Mouse (Mus musculus) G1E (cell line): ENCODE results near the gene Commd3. TPM values are rescaled to one million over a fixed set of nuclear protein-coding genes. Genes with fewer than 3 reads are reported as not detected.
A peak's percentile ranks its signal among the peaks of the same experiment; 100 is the strongest.

Experiments
- ATAC-seq: 2 replicates; pipeline ENCODE4 v1.8.0; 2016; ENCODE audit warnings: mild to moderate bottlenecking; ENCODE audit not compliant: insufficient number of reproducible peaks, poor library complexity, low FRiP score, severe bottlenecking; ENCODE audit errors: extremely low read depth
- DNase-seq: peaks from one replicate; pipeline ENCODE4 v3.0.0; 2012; ENCODE audit warnings: low spot score
- H3K27me3 ChIP-seq: 2 replicates; pipeline ENCODE4 v1.6.1; 2012; ENCODE audit warnings: mild to moderate bottlenecking, low read length, inconsistent platforms; ENCODE audit not compliant: insufficient read depth
- H3K36me3 ChIP-seq: replicated peaks from 2 replicates; pipeline ENCODE3; 2012; ENCODE audit warnings: mild to moderate bottlenecking, inconsistent platforms
- H3K4me1 ChIP-seq: 2 replicates; pipeline ENCODE4 v1.6.1; 2012; ENCODE audit warnings: low read depth, low read length, inconsistent platforms, mixed read lengths; ENCODE audit not compliant: insufficient read depth
- H3K4me3 ChIP-seq: 2 replicates; pipeline ENCODE4 v1.5.1; 2012; ENCODE audit warnings: low read depth, mild to moderate bottlenecking, inconsistent platforms, low read length, moderate library complexity, mixed read lengths
- H3K9me3 ChIP-seq: replicated peaks from 2 replicates; pipeline ENCODE4 v1.6.1; 2012; ENCODE audit warnings: inconsistent platforms
- CTCF ChIP-seq: IDR thresholded peaks from 2 replicates; pipeline ENCODE4 v1.5.1; 2012; ENCODE audit warnings: low read depth, low read length, inconsistent platforms, mixed read lengths
- GATA1 ChIP-seq: IDR thresholded peaks from 2 replicates; pipeline ENCODE4 v1.6.1; 2012; ENCODE audit warnings: borderline replicate concordance, low read length, inconsistent platforms, mixed read lengths
- GATA2 ChIP-seq: IDR thresholded peaks from 2 replicates; pipeline ENCODE4 v1.6.1; 2012; ENCODE audit warnings: low read depth, low read length, inconsistent platforms, borderline replicate concordance
- POLR2AphosphoS5 ChIP-seq: IDR thresholded peaks from 2 replicates; pipeline ENCODE4 v1.6.1; 2012; ENCODE audit warnings: low read depth, low read length, inconsistent platforms; ENCODE audit not compliant: insufficient replicate concordance
- TAL1 ChIP-seq: conservative IDR thresholded peaks from 2 replicates; pipeline ENCODE4 v1.6.1; 2012; ENCODE audit warnings: low read depth, low read length, inconsistent platforms, mixed read lengths
- polyA plus RNA-seq: library from polyadenylated mRNA; stranded (reverse); fragments of >175 nt; gene quantifications from 2 replicates; pipeline ENCODE4 v1.2.3, GENCODE M21; 2012
- total RNA-seq, 2 experiments: library from RNA; stranded (forward) in 1 of 2; stranded (reverse) in 1 of 2; fragments of 200-1000 nt in 1 of 2; fragments of >200 nt in 1 of 2; fragmentation: Nextera tagmentation in 1 of 2; gene quantifications; 2 replicates each; pipeline ENCODE4 v1.2.3; 2014 to 2017

Commd3 gene
- total and polyA plus RNA-seq, 3 experiments, result 247 to 370 (median 271) TPM

GRCm38 (mm10) chr2:18676457-18676935 is 4.3 kb downstream of the Commd3 start:
- TF ChIP-seq CTCF (no peak), POLR2AphosphoS5 (no peak), GATA1 (no peak), TAL1 (no peak), GATA2 (no peak)
- Histone ChIP-seq H3K36me3 (peaks cover 12% of the 10 kb centered on the region), H3K4me1 (peaks cover 41% of the 10 kb centered on the region), H3K4me3 (peak overlapping the region; percentile 86), H3K9me3 (no peaks in the 10 kb centered on the region), H3K27me3 (no peaks in the 10 kb centered on the region)
- DNase-seq (peak; percentile 84), ATAC-seq (no peak)

- no peaks in the 10 kb centered on the region for H3K27me3 ChIP-seq
- H3K4me1 ChIP-seq, result peaks cover 43% of the 10 kb centered on the region
- no peaks in the 10 kb centered on the region for H3K9me3 ChIP-seq
- DNase-seq (peak; percentile 69), ATAC-seq (no peak)
- TF ChIP-seq CTCF (no peak), GATA1 (no peak), TAL1 (no peak), GATA2 (no peak), POLR2AphosphoS5 (no peak)
- H3K4me3 ChIP-seq, result peak within 1 kb of the TSS; percentile 86
- peaks cover 15% of the 10 kb centered on the region for H3K36me3 ChIP-seq
Observed at GRCm38 (mm10) chr2:18676936-18677491, 4.8 kb downstream of the Commd3 start, which contains the start of gene Bmi1. Gene Bmi1 (plus strand): TSS chr2:18677018.

GRCm38 (mm10) chr2:18677631-18678471 is 5.7 kb downstream of the Commd3 start:
- Histone ChIP-seq H3K4me3 (peak overlapping the region; percentile 86), H3K27me3 (no peaks in the 10 kb centered on the region), H3K4me1 (peaks cover 43% of the 10 kb centered on the region), H3K36me3 (peaks cover 23% of the 10 kb centered on the region), H3K9me3 (no peaks in the 10 kb centered on the region)
- ATAC-seq (no peak), DNase-seq (no peak)
- TF ChIP-seq GATA1 (no peak), POLR2AphosphoS5 (no peak), TAL1 (no peak), CTCF (no peak), GATA2 (no peak)

- DNase-seq (no peak), ATAC-seq (no peak)
- H3K27me3 ChIP-seq, result no peaks in the 10 kb centered on the region
- no peak for TF ChIP-seq GATA1
- TF ChIP-seq TAL1, result no peak
- no peak for TF ChIP-seq CTCF
- no peak for TF ChIP-seq POLR2AphosphoS5
- no peak for TF ChIP-seq GATA2
- H3K9me3 ChIP-seq, result no peaks in the 10 kb centered on the region
- no peak overlapping the region for H3K4me3 ChIP-seq
- H3K36me3 ChIP-seq, result peaks cover 31% of the 10 kb centered on the region
- peaks cover 36% of the 10 kb centered on the region for H3K4me1 ChIP-seq
Observed at GRCm38 (mm10) chr2:18679701-18680100, 7.5 kb downstream of the Commd3 start.

GRCm38 (mm10) chr2:18680501-18680900 is 8.3 kb downstream of the Commd3 start:
- peak overlapping the region; percentile 65; the same call in 1 of the 2 replicates for H3K4me3 ChIP-seq
- DNase-seq, result no peak
- ATAC-seq, result no peak
- H3K36me3 ChIP-seq, result peaks cover 31% of the 10 kb centered on the region
- TF ChIP-seq TAL1, result no peak
- no peak for TF ChIP-seq GATA2
- no peak for TF ChIP-seq POLR2AphosphoS5
- no peak for TF ChIP-seq GATA1
- TF ChIP-seq CTCF, result no peak
- H3K4me1 ChIP-seq, result peaks cover 34% of the 10 kb centered on the region
- H3K9me3 ChIP-seq, result no peaks in the 10 kb centered on the region
- no peaks in the 10 kb centered on the region for H3K27me3 ChIP-seq

- 0 out of 2 replicates have a peak, but pooled peaks have one; percentile 32 for ATAC-seq
- Histone ChIP-seq H3K4me3 (peak overlapping the region; percentile 65; the same call in 1 of the 2 replicates), H3K9me3 (no peaks in the 10 kb centered on the region), H3K27me3 (no peaks in the 10 kb centered on the region), H3K4me1 (peaks cover 30% of the 10 kb centered on the region), H3K36me3 (peaks cover 27% of the 10 kb centered on the region)
- peak; percentile 37 for DNase-seq
- no peak for TF ChIP-seq CTCF
- TF ChIP-seq GATA2, result no peak
- no peak for TF ChIP-seq TAL1
- no peak for TF ChIP-seq GATA1
- no peak for TF ChIP-seq POLR2AphosphoS5
Observed at GRCm38 (mm10) chr2:18680961-18681360, 8.8 kb downstream of the Commd3 start.
